Mouse (Mus musculus): ENCODE measurements around the gene Slc28a1. TPM values are rescaled to one million over a fixed set of nuclear protein-coding genes. Genes with fewer than 3 reads are reported as not detected.
"Not testable (repeated sequence)": the region's sequence is repeated elsewhere in the genome, so short reads cannot be mapped to it uniquely, and the experiment has no call there.

Gene Slc28a1
- polyA plus RNA-seq, 1 experiment = not detected

DNA sequence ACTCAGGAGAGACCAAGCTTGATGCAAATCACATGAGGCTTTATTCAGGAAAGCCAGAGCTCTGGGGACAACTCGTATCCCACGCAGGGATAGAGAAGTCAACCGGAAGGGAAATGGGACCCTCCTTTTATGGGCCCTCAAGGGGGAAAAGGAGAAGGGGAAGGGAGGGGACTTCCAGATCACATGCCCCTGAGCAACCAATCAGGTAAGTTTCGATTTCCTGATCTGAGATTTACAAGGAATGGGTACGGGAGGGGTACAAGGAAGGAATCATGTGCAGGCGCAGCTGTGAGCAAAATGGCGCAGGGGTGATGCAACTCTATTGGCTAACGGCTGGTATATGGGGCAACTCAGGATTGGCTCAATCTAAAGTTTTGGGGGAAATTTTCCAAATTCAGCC lies 36.6 kb downstream of the Slc28a1 start:
- 95% methylated on average over 8 of the region's 8 CpGs for WGBS

GRCm38 (mm10) chr7:81152306-81152705 lies 37.7 kb downstream of the Slc28a1 start:
- TF ChIP-seq CTCF (IDR thresholded peaks at IDR 0.05; ENCODE audit: insufficient read depth, low read depth, low read length) (no peak), POLR2A (IDR thresholded peaks at IDR 0.05; ENCODE audit: insufficient read depth, low read depth, low read length) (no peak)
- Histone ChIP-seq H3K27ac (ENCODE audit: insufficient read depth, low read depth, low read length) (no peak overlapping the region), H3K4me1 (ENCODE audit: control insufficient read depth, insufficient read depth, low read length) (no peaks in the 10 kb centered on the region), H3K4me3 (ENCODE audit: insufficient read depth, low read depth, low read length) (no peak overlapping the region)
- WGBS = 91% methylated on average over 10 of the region's 10 CpGs

More for the DNA sequence above, 36.6 kb downstream of the Slc28a1 start:
- H3K4me1 ChIP-seq (ENCODE audit: control insufficient read depth, insufficient read depth, low read length) = no peaks in the 10 kb centered on the region
- no peak overlapping the region for H3K27ac ChIP-seq (ENCODE audit: insufficient read depth, low read depth, low read length)
- TF ChIP-seq CTCF (IDR thresholded peaks at IDR 0.05; ENCODE audit: insufficient read depth, low read depth, low read length) (no peak), POLR2A (IDR thresholded peaks at IDR 0.05; ENCODE audit: insufficient read depth, low read depth, low read length) (no peak)
- H3K4me3 ChIP-seq (ENCODE audit: insufficient read depth, low read depth, low read length) = no peak overlapping the region

DNA sequence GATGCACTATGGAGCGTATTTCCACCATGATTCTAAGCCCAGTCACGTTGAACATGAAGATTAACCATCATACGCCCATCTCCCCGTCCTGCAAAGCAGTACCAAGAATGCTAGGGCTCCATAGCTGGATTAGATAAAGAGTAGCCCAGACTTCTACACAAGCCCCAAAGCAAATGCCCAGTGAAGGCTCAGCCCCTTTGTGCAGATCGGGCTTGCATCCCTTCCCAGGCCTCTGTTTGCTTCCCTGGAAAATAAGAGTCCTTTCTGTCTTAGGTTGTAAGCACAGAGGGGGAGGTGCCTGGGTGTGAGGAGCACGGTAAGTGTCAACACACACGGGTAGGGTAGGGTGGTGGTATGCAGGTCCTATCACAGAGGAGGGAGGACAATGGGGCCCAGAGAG lies 38.2 kb downstream of the Slc28a1 start:
- Histone ChIP-seq H3K27ac (ENCODE audit: insufficient read depth, low read depth, low read length) (no peak overlapping the region), H3K4me3 (ENCODE audit: insufficient read depth, low read depth, low read length) (no peak overlapping the region), H3K4me1 (ENCODE audit: control insufficient read depth, insufficient read depth, low read length) (no peaks in the 10 kb centered on the region)
- 86% methylated on average over 7 of the region's 7 CpGs for WGBS
- TF ChIP-seq CTCF (IDR thresholded peaks at IDR 0.05; ENCODE audit: insufficient read depth, low read depth, low read length) = no peak
- no peak for TF ChIP-seq POLR2A (IDR thresholded peaks at IDR 0.05; ENCODE audit: insufficient read depth, low read depth, low read length)

GRCm38 (mm10) chr7:81153327-81153726 lies 38.7 kb downstream of the Slc28a1 start:
- WGBS = 85% methylated on average over 6 of the region's 6 CpGs
- Histone ChIP-seq H3K27ac (ENCODE audit: insufficient read depth, low read depth, low read length) (no peak overlapping the region), H3K4me1 (ENCODE audit: control insufficient read depth, insufficient read depth, low read length) (no peaks in the 10 kb centered on the region), H3K4me3 (ENCODE audit: insufficient read depth, low read depth, low read length) (no peak overlapping the region)
- no peak for TF ChIP-seq POLR2A (IDR thresholded peaks at IDR 0.05; ENCODE audit: insufficient read depth, low read depth, low read length)
- no peak for TF ChIP-seq CTCF (IDR thresholded peaks at IDR 0.05; ENCODE audit: insufficient read depth, low read depth, low read length)

DNA sequence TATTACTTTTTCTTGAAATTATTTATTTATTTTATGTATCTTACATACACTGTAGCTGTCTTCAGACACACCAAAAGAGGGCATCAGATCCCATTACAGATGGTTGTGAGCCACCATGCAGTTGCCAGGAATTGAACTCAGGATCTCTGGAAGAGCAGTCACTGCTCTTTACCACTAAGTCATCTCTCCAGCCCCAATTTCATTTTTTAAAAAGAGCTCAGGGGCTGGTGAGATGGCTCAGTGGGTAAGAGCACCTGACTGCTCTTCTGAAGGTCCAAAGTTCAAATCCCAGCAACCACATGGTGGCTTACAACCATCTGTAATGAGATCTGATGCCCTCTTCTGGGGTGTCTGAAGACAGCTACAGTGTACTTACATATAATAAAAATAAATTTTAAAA lies 39.6 kb downstream of the Slc28a1 start:
- H3K4me1 ChIP-seq (ENCODE audit: control insufficient read depth, insufficient read depth, low read length); H3K4me3 ChIP-seq (ENCODE audit: insufficient read depth, low read depth, low read length); H3K27ac ChIP-seq (ENCODE audit: insufficient read depth, low read depth, low read length): not testable (repeated sequence)

- WGBS = 4% methylated on average over 3 of the region's 3 CpGs
- H3K4me3 ChIP-seq (ENCODE audit: insufficient read depth, low read depth, low read length) = no peak overlapping the region
- TF ChIP-seq POLR2A (IDR thresholded peaks at IDR 0.05; ENCODE audit: insufficient read depth, low read depth, low read length) = no peak
- peak; percentile 88 for TF ChIP-seq CTCF (IDR thresholded peaks at IDR 0.05; ENCODE audit: insufficient read depth, low read depth, low read length)
- no peak overlapping the region for H3K27ac ChIP-seq (ENCODE audit: insufficient read depth, low read depth, low read length)
- no peaks in the 10 kb centered on the region for H3K4me1 ChIP-seq (ENCODE audit: control insufficient read depth, insufficient read depth, low read length)
Observed at GRCm38 (mm10) chr7:81154960-81155359, 40.4 kb downstream of the Slc28a1 start.

- no peak for TF ChIP-seq POLR2A (IDR thresholded peaks at IDR 0.05; ENCODE audit: insufficient read depth, low read depth, low read length)
- no peak for TF ChIP-seq CTCF (IDR thresholded peaks at IDR 0.05; ENCODE audit: insufficient read depth, low read depth, low read length)
- Histone ChIP-seq H3K4me3 (ENCODE audit: insufficient read depth, low read depth, low read length) (no peak overlapping the region), H3K27ac (ENCODE audit: insufficient read depth, low read depth, low read length) (no peak overlapping the region), H3K4me1 (ENCODE audit: control insufficient read depth, insufficient read depth, low read length) (no peaks in the 10 kb centered on the region)
- WGBS = 87% methylated on average over 7 of the region's 7 CpGs
Observed at GRCm38 (mm10) chr7:81158933-81159332, 44.3 kb downstream of the Slc28a1 start.

DNA sequence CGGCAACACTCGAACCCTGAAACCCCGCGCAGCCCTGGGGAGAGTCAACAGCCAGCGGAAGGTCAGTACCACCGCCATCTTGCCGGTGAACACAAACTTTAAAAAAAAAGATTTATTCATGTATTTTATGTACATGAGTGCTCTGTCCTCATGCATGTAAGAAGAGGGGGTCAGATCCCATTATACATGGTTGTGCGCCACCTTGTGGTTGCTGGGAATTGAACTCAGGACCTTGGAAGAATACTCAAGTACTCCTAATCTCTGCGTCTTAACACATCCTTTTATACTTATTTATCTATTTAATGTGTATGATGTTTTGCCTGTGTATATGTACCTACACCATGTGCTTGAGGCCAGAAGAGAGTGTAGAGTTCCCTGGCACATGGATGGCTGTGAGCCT lies 47.1 kb downstream of the Slc28a1 start:
- 70% methylated on average over 9 of the region's 9 CpGs for WGBS
- TF ChIP-seq CTCF (IDR thresholded peaks at IDR 0.05; ENCODE audit: insufficient read depth, low read depth, low read length) = no peak
- TF ChIP-seq POLR2A (IDR thresholded peaks at IDR 0.05; ENCODE audit: insufficient read depth, low read depth, low read length) = no peak
- Histone ChIP-seq H3K27ac (ENCODE audit: insufficient read depth, low read depth, low read length) (no peak overlapping the region), H3K4me1 (ENCODE audit: control insufficient read depth, insufficient read depth, low read length) (no peaks in the 10 kb centered on the region), H3K4me3 (ENCODE audit: insufficient read depth, low read depth, low read length) (no peak overlapping the region)

GRCm38 (mm10) chr7:81162345-81162744 lies 47.7 kb downstream of the Slc28a1 start:
- Histone ChIP-seq H3K4me3 (ENCODE audit: insufficient read depth, low read depth, low read length) (no peak overlapping the region), H3K4me1 (ENCODE audit: control insufficient read depth, insufficient read depth, low read length) (no peaks in the 10 kb centered on the region), H3K27ac (ENCODE audit: insufficient read depth, low read depth, low read length) (no peak overlapping the region)
- TF ChIP-seq CTCF (IDR thresholded peaks at IDR 0.05; ENCODE audit: insufficient read depth, low read depth, low read length) (peak; percentile 63), POLR2A (IDR thresholded peaks at IDR 0.05; ENCODE audit: insufficient read depth, low read depth, low read length) (no peak)
- WGBS = 39% methylated on average over 4 of the region's 4 CpGs

GRCm38 (mm10) chr7:81164411-81164810 lies 49.8 kb downstream of the Slc28a1 start:
- Histone ChIP-seq H3K4me3 (ENCODE audit: insufficient read depth, low read depth, low read length) (no peak overlapping the region), H3K4me1 (ENCODE audit: control insufficient read depth, insufficient read depth, low read length) (no peaks in the 10 kb centered on the region), H3K27ac (ENCODE audit: insufficient read depth, low read depth, low read length) (no peak overlapping the region)
- TF ChIP-seq POLR2A (IDR thresholded peaks at IDR 0.05; ENCODE audit: insufficient read depth, low read depth, low read length) (no peak), CTCF (IDR thresholded peaks at IDR 0.05; ENCODE audit: insufficient read depth, low read depth, low read length) (no peak)
- 74% methylated on average over 7 of the region's 7 CpGs for WGBS
